Mouse (Mus musculus): ENCODE results near the gene Gm1113. TPM values are rescaled to one million over a fixed set of nuclear protein-coding genes. Genes with fewer than 3 reads are reported as not detected.

The Gm1113 gene
- total and polyA plus RNA-seq, 3 experiments = not detected

GRCm38 (mm10) chr9:35523941-35524411 lies 5.9 kb upstream of the Gm1113 start:
- no peak for TF ChIP-seq POLR2A (IDR thresholded peaks at IDR 0.05; ENCODE audit: insufficient read depth, low read depth, low read length)
- peak; percentile 88 for TF ChIP-seq CTCF (IDR thresholded peaks at IDR 0.05)
- peak; percentile 57; the same call in 1 of the 2 replicates for TF ChIP-seq EP300 (IDR thresholded peaks at IDR 0.05; ENCODE audit: insufficient read depth, low read depth, low read length)
- peak; percentile 62 to 73 for DNase-seq
- H3K79me2 ChIP-seq (replicated peaks; ENCODE audit: control insufficient read depth, insufficient read depth, low read length) = no peaks in the 10 kb centered on the region
- no peaks in the 10 kb centered on the region for H3K27me3 ChIP-seq (ENCODE audit: control insufficient read depth, insufficient read depth, low read length)
- 18% methylated on average over 7 of the region's 7 CpGs for WGBS
- no peak overlapping the region; the same call in 1 of the 2 replicates for H3K27ac ChIP-seq
- no peaks in the 10 kb centered on the region for H3K36me3 ChIP-seq (ENCODE audit: control insufficient read depth, insufficient read depth, low read length)
- H3K4me3 ChIP-seq = no peak overlapping the region
- no peaks in the 10 kb centered on the region; the same call in 1 of the 2 replicates for H3K4me1 ChIP-seq (ENCODE audit: control insufficient read depth, insufficient read depth, low read length)
- intact Hi-C loops (cut with DNase I) = loop anchor here (1.0 to 5.0 kb wide), 2 partner anchors 102 to 242 kb away; partner anchors contain the start of gene Cdon
- H3K9ac ChIP-seq (ENCODE audit: low read depth, low read length) = no peak overlapping the region

- peak; percentile 53 to 76 for DNase-seq
- intact Hi-C loops (cut with DNase I) = loop anchor here (5.0 kb wide), 1 partner anchor 101 kb away; the partner anchor contains the start of gene Cdon
- H3K79me2 ChIP-seq (replicated peaks; ENCODE audit: control insufficient read depth, insufficient read depth, low read length) = no peaks in the 10 kb centered on the region
- H3K27me3 ChIP-seq (ENCODE audit: control insufficient read depth, insufficient read depth, low read length) = no peaks in the 10 kb centered on the region
- no peaks in the 10 kb centered on the region for H3K36me3 ChIP-seq (ENCODE audit: control insufficient read depth, insufficient read depth, low read length)
- no peak overlapping the region; the same call in 1 of the 2 replicates for H3K27ac ChIP-seq
- TF ChIP-seq CTCF (IDR thresholded peaks at IDR 0.05) = no peak
- no peak for TF ChIP-seq EP300 (IDR thresholded peaks at IDR 0.05; ENCODE audit: insufficient read depth, low read depth, low read length)
- TF ChIP-seq POLR2A (IDR thresholded peaks at IDR 0.05; ENCODE audit: insufficient read depth, low read depth, low read length) = no peak
- H3K4me3 ChIP-seq = no peak overlapping the region
- H3K4me1 ChIP-seq (ENCODE audit: control insufficient read depth, insufficient read depth, low read length) = no peaks in the 10 kb centered on the region; the same call in 1 of the 2 replicates
- no peak overlapping the region for H3K9ac ChIP-seq (ENCODE audit: low read depth, low read length)
- 31% methylated on average over 5 of the region's 5 CpGs for WGBS
These were observed 5.5 kb upstream of the Gm1113 start for GRCm38 (mm10) chr9:35523541-35523940.

- Histone ChIP-seq H3K27ac (no peak overlapping the region; the same call in 1 of the 2 replicates), H3K4me1 (ENCODE audit: control insufficient read depth, insufficient read depth, low read length) (no peaks in the 10 kb centered on the region; the same call in 1 of the 2 replicates), H3K36me3 (ENCODE audit: control insufficient read depth, insufficient read depth, low read length) (no peaks in the 10 kb centered on the region), H3K4me3 (no peak overlapping the region), H3K27me3 (ENCODE audit: control insufficient read depth, insufficient read depth, low read length) (no peaks in the 10 kb centered on the region), H3K79me2 (replicated peaks; ENCODE audit: control insufficient read depth, insufficient read depth, low read length) (no peaks in the 10 kb centered on the region), H3K9ac (ENCODE audit: low read depth, low read length) (no peak overlapping the region)
- 51% methylated on average over 1 of the region's 1 CpGs for WGBS
- intact Hi-C loops (cut with DNase I) = loop anchor here (5.0 kb wide), 1 partner anchor 101 kb away; the partner anchor contains the start of gene Cdon
- DNase-seq = no peak
- TF ChIP-seq CTCF (IDR thresholded peaks at IDR 0.05) (no peak), POLR2A (IDR thresholded peaks at IDR 0.05; ENCODE audit: insufficient read depth, low read depth, low read length) (no peak)
These were observed 4.9 kb upstream of the Gm1113 start for GRCm38 (mm10) chr9:35522821-35523515.

GRCm38 (mm10) chr9:35522241-35522640 lies 4.2 kb upstream of the Gm1113 start:
- no peaks in the 10 kb centered on the region for H3K36me3 ChIP-seq (ENCODE audit: control insufficient read depth, insufficient read depth, low read length)
- H3K27me3 ChIP-seq (ENCODE audit: control insufficient read depth, insufficient read depth, low read length) = no peaks in the 10 kb centered on the region
- no peaks in the 10 kb centered on the region for H3K79me2 ChIP-seq (replicated peaks; ENCODE audit: control insufficient read depth, insufficient read depth, low read length)
- H3K9ac ChIP-seq (ENCODE audit: low read depth, low read length) = no peak overlapping the region
- TF ChIP-seq CTCF (IDR thresholded peaks at IDR 0.05) (no peak), POLR2A (IDR thresholded peaks at IDR 0.05; ENCODE audit: insufficient read depth, low read depth, low read length) (no peak), EP300 (IDR thresholded peaks at IDR 0.05; ENCODE audit: insufficient read depth, low read depth, low read length) (no peak)
- H3K27ac ChIP-seq = no peak overlapping the region
- DNase-seq = no peak
- intact Hi-C loops (cut with DNase I) = loop anchor here (5.0 kb wide), 1 partner anchor 100 kb away; the partner anchor contains the start of gene Cdon
- H3K4me1 ChIP-seq (ENCODE audit: control insufficient read depth, insufficient read depth, low read length) = no peaks in the 10 kb centered on the region; the same call in 1 of the 2 replicates
- WGBS = 79% methylated on average over 2 of the region's 2 CpGs
- H3K4me3 ChIP-seq = no peak overlapping the region

- Histone ChIP-seq H3K27ac (no peak overlapping the region), H3K27me3 (ENCODE audit: control insufficient read depth, insufficient read depth, low read length) (no peaks in the 10 kb centered on the region), H3K36me3 (ENCODE audit: control insufficient read depth, insufficient read depth, low read length) (no peaks in the 10 kb centered on the region), H3K9ac (ENCODE audit: low read depth, low read length) (no peak overlapping the region), H3K4me3 (no peak overlapping the region), H3K79me2 (replicated peaks; ENCODE audit: control insufficient read depth, insufficient read depth, low read length) (no peaks in the 10 kb centered on the region), H3K4me1 (ENCODE audit: control insufficient read depth, insufficient read depth, low read length) (no peaks in the 10 kb centered on the region; the same call in 1 of the 2 replicates)
- DNase-seq = no peak
- WGBS = 73% methylated on average over 6 of the region's 6 CpGs
- TF ChIP-seq POLR2A (IDR thresholded peaks at IDR 0.05; ENCODE audit: insufficient read depth, low read depth, low read length) (no peak), CTCF (IDR thresholded peaks at IDR 0.05) (no peak), EP300 (IDR thresholded peaks at IDR 0.05; ENCODE audit: insufficient read depth, low read depth, low read length) (no peak)
- intact Hi-C loops (cut with DNase I) = loop anchor here (5.0 kb wide), 1 partner anchor 98 kb away; the partner anchor contains the start of gene Cdon
These were observed 2.7 kb upstream of the Gm1113 start for GRCm38 (mm10) chr9:35520631-35521348.

All from heart, adult 2 months (tissue).